Mouse (Mus musculus): Measurements from ENCODE around the gene Ccdc77.

GRCm38 (mm10) chr6:120364523-120364905, 340 bp upstream of the Ccdc77 start:
- TF ChIP-seq CTCF (IDR thresholded peaks at IDR 0.05; ENCODE audit: extremely low read depth, insufficient read depth, low read length) (no peak), POLR2A (IDR thresholded peaks at IDR 0.05; ENCODE audit: extremely low read depth, insufficient read depth, low read length) (no peak)

Measured in cortical plate, adult 2 months (tissue).